Mouse (Mus musculus) lung, embryonic 14.5 days (tissue): ENCODE measurements around the gene Smok3b. TPM values are rescaled to one million over a fixed set of nuclear protein-coding genes. Genes with fewer than 3 reads are reported as not detected.
"Not testable (repeated sequence)": the region's sequence is repeated elsewhere in the genome, so short reads cannot be mapped to it uniquely, and the experiment has no call there.

Source experiments
- ATAC-seq: fragments of 200-750 bp; cut with Nextera tagmentation; 2 replicates; pipeline ENCODE4 v1.8.0; 2017; ENCODE audit warnings: mild to moderate bottlenecking, moderate TSS enrichment, moderate library complexity; ENCODE audit not compliant: insufficient read depth
- DNase-seq: peaks from one replicate; pipeline ENCODE4 v3.0.0-alpha.2; 2015
- H3K27ac ChIP-seq: fragments of 300-500 bp; sonication (generic); 2 replicates; pipeline ENCODE4 v1.5.1; 2014; ENCODE audit warnings: low read depth, mild to moderate bottlenecking, moderate library complexity
- H3K27me3 ChIP-seq: fragments of 300-500 bp; sonication (generic); 2 replicates; pipeline ENCODE4 v1.6.1; 2014; ENCODE audit warnings: low read length, control low read depth; ENCODE audit not compliant: insufficient read depth
- H3K36me3 ChIP-seq: fragments of 300-500 bp; sonication (generic); 2 replicates; pipeline ENCODE4 v1.6.1; 2014; ENCODE audit warnings: control low read depth; ENCODE audit not compliant: insufficient read depth
- H3K4me1 ChIP-seq: fragments of 300-500 bp; sonication (generic); 2 replicates; pipeline ENCODE4 v1.6.1; 2014; ENCODE audit warnings: antibody characterized with exemption, control low read depth; ENCODE audit not compliant: insufficient read depth
- H3K4me2 ChIP-seq: fragments of 300-500 bp; sonication (generic); 2 replicates; pipeline ENCODE4 v1.6.1; 2014; ENCODE audit warnings: mild to moderate bottlenecking
- H3K4me3 ChIP-seq: fragments of 300-500 bp; sonication (generic); 2 replicates; pipeline ENCODE4 v1.5.1; 2014; ENCODE audit warnings: low read depth, low read length
- H3K9ac ChIP-seq: fragments of 300-500 bp; sonication (generic); 2 replicates; pipeline ENCODE4 v1.6.1; 2014
- H3K9me3 ChIP-seq: fragments of 300-500 bp; sonication (generic); 2 replicates; pipeline ENCODE4 v1.6.1; 2016; ENCODE audit warnings: low read depth, low read length, control low read depth
- CTCF ChIP-seq: IDR thresholded peaks from 2 replicates; pipeline ENCODE4 v1.5.1; 2016; ENCODE audit warnings: antibody characterized with exemption, low read depth
- WGBS: fragments of 180-500 bp; shearing (Covaris S2); extraction: QIAGEN DNeasy Blood & Tissue Kit; methylation state at CpG from one replicate; pipeline ENCODE4 v1.1.7; 2014; 5-methylcytosine and 5-hydroxymethylcytosine counted together
- polyA plus RNA-seq: library from polyadenylated mRNA; unstranded; fragments of >200 nt; fragmentation: Nextera tagmentation; extraction: Ambion mirVana; gene quantifications from 2 replicates; pipeline ENCODE4 v1.2.1, GENCODE M21; 2014

The Smok3b gene
- polyA plus RNA-seq, 1 experiment from 2014 or later = not detected

DNA sequence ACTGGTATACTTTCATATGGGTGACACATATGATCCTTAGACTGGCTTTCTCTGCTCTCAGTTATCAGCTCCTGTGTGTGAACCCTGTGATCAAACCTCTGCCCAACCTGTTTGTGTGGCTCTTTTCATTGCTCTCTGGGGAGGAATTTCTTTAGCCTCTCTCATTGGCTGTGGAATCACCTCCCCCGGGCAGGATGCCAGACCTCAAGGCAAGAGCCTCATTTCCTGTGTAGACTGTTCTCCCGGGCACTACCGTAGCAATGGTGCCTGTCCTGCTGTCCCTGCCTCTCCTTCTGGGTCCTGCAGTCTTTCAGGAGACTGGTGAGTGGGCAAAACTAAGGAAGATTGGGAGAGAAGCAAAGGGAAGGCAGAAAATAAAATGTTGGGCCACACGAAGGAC is 39.9 kb upstream of the Smok3b start, which contains the start of gene Azgp1:
Gene Azgp1, plus strand, starts transcription at position 221 of the 400 bp plus-strand sequence.
- H3K36me3 ChIP-seq = no peaks in the 10 kb centered on the region
- DNase-seq (peak; percentile 15), ATAC-seq (no peak)
- H3K9me3 ChIP-seq = no peaks in the 10 kb centered on the region
- TF ChIP-seq CTCF = no peak
- no peak within 1 kb of the TSS for H3K9ac ChIP-seq
- H3K27me3 ChIP-seq = no peaks in the 10 kb centered on the region
- no peak within 1 kb of the TSS for H3K27ac ChIP-seq
- H3K4me1 ChIP-seq = no peaks in the 10 kb centered on the region
- 60% methylated on average over 4 of the region's 4 CpGs for WGBS
- no peak within 1 kb of the TSS for H3K4me3 ChIP-seq
- H3K4me2 ChIP-seq = no peak within 1 kb of the TSS

DNA sequence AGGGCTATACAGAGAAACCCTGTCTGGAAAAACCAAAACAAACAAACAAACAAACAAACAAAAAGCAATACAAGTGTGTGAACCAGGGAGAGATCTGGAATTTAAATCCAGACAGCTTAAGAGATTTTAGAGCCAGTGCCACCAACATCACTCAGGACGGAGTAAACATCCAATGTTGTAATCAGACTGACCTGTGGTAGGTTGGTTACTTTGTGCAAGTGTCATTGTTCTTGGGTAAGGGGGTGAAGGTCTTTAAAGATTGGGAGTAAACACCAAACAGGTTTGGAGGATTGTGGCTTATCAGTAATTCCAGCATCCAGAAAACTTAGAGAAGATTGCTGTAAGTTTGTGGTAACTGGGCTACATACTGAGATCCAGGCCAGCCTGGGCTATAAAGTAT is 34.9 kb upstream of the Smok3b start:
- Histone ChIP-seq H3K9ac (no peak overlapping the region), H3K4me2 (no peak overlapping the region), H3K4me1 (no peaks in the 10 kb centered on the region), H3K4me3 (no peak overlapping the region), H3K27me3 (no peaks in the 10 kb centered on the region), H3K27ac (no peak overlapping the region), H3K9me3 (no peaks in the 10 kb centered on the region), H3K36me3 (no peaks in the 10 kb centered on the region)
- DNase-seq (no peak), ATAC-seq (no peak)
- no peak for TF ChIP-seq CTCF
- 78% methylated on average over 1 of the region's 1 CpGs for WGBS

DNA sequence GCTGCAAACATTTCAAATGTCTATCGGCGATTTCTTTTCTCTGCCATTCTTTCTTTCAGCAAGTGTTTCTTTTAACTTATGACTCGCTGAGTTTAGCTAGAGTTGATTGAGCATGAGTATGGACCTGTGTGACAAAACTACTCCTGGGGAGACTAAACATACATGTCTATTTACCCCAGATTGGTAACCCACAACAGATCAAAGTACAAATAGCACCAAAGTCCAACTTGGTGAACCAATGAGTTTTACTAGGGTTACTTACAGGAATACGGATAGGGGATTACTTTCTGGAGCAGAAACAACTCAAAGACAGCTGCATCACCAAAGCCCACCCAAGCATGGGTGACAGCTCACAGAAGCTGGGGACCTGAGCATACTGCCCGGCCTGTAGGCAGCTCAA is 11.8 kb upstream of the Smok3b start:
- Histone ChIP-seq H3K9me3 (no peaks in the 10 kb centered on the region), H3K36me3 (no peaks in the 10 kb centered on the region), H3K4me2 (no peak overlapping the region), H3K9ac (no peak overlapping the region), H3K4me1 (no peaks in the 10 kb centered on the region), H3K27me3 (no peaks in the 10 kb centered on the region), H3K27ac (no peak overlapping the region), H3K4me3 (no peak overlapping the region)
- TF ChIP-seq CTCF = no peak
- ATAC-seq (no peak), DNase-seq (no peak)
- WGBS = 84% methylated on average over 5 of the region's 5 CpGs

DNA sequence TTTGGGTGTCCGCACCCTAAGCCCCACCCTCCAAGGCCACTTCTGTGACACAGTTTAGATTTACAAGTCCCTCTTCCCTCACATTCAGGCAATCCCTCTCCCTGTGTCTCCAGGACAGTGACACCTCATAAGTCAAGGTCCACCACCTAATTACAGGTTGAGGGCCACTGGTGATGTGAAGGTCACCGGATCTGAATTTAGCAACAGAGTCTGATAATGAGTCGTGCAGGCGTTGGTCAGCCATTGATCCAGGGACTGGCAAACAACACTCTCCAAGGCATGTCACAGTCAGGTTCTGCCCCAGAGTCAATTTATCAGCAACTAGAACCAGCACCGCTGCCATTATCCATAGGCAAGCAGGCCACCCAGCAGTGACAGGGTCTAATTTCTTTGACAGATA is 8.8 kb upstream of the Smok3b start:
- ATAC-seq = no peak
- Histone ChIP-seq H3K4me1 (no peaks in the 10 kb centered on the region), H3K9me3 (no peaks in the 10 kb centered on the region), H3K9ac (no peak overlapping the region), H3K36me3 (no peaks in the 10 kb centered on the region), H3K27me3 (no peaks in the 10 kb centered on the region), H3K27ac (no peak overlapping the region), H3K4me3 (no peak overlapping the region), H3K4me2 (no peak overlapping the region)
- no peak for DNase-seq
- 80% methylated on average over 5 of the region's 5 CpGs for WGBS
- TF ChIP-seq CTCF = no peak

DNA sequence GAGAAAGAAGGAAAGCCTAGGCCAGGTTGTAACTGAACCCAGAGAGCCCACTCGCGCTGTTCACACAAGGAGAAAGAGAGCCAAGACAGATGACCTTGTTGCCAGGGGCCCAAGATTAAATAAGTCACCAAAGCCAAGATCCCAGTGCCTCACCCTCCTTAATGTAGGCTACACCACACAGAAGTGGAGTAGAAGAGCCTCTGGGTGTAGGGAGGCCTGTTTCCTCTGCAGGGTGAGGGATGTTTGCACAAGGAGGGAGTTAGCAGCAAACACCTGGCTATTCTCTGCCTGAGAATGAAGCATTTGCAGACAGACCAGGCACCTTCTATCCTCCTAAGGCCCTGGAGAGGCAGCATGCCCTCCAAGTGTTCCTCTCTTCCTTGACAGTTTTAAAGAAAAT is 4.7 kb upstream of the Smok3b start:
- Histone ChIP-seq H3K4me3 (no peak overlapping the region), H3K9me3 (no peaks in the 10 kb centered on the region), H3K27me3 (no peaks in the 10 kb centered on the region), H3K4me2 (no peak overlapping the region), H3K27ac (no peak overlapping the region), H3K36me3 (no peaks in the 10 kb centered on the region), H3K9ac (no peak overlapping the region), H3K4me1 (no peaks in the 10 kb centered on the region)
- TF ChIP-seq CTCF = no peak
- no peak for DNase-seq
- 75% methylated on average over 2 of the region's 2 CpGs for WGBS
- no peak for ATAC-seq

DNA sequence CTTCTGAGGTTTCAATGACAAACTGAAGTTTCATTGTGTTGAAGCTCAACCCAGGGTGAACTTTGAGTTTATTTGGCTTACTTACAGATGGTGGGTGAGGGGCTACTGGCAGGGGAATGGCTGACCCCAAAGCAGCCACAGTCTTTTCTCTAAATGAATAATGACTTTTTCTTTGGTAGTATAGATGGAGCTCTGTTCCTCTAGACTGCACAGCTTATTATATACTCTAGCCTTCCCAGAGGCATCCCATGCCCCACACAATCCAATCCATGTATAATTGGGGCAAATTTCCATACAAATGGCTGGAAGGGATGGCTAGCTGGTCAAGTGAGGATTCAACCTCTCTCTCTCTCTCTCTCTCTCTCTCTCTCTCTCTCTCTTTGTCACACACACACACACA is 4.2 kb upstream of the Smok3b start:
- Histone ChIP-seq H3K9me3 (no peaks in the 10 kb centered on the region), H3K4me3 (no peak overlapping the region), H3K9ac (no peak overlapping the region), H3K4me1 (no peaks in the 10 kb centered on the region), H3K27ac (no peak overlapping the region), H3K36me3 (no peaks in the 10 kb centered on the region), H3K27me3 (no peaks in the 10 kb centered on the region), H3K4me2 (no peak overlapping the region)
- ATAC-seq = no peak
- no peak for TF ChIP-seq CTCF
- DNase-seq = no peak

DNA sequence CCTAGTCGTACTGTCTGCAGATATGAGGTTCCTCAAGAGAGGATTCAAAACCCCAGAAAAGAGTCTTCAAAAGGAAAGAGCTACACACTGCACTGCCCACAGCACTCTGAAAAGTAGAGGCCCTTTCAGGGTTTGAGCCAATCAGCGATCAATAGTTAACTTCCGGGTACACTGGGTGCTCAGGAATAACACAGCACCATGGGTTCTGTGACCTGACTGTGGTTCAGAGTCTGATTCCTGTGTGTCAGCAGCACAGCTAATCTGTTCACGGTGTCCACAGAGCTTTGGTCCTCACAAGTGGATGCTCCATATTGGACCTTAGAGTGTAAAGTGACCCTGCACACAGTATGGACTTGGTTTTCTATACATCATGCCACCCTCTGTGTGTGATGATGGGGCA is 1.7 kb upstream of the Smok3b start:
- 81% methylated on average over 3 of the region's 4 CpGs for WGBS
- ATAC-seq, DNase-seq, H3K9me3 ChIP-seq, H3K4me3 ChIP-seq, H3K4me1 ChIP-seq, H3K9ac ChIP-seq, H3K36me3 ChIP-seq, H3K27ac ChIP-seq, H3K27me3 ChIP-seq, H3K4me2 ChIP-seq: not testable (repeated sequence)

DNA sequence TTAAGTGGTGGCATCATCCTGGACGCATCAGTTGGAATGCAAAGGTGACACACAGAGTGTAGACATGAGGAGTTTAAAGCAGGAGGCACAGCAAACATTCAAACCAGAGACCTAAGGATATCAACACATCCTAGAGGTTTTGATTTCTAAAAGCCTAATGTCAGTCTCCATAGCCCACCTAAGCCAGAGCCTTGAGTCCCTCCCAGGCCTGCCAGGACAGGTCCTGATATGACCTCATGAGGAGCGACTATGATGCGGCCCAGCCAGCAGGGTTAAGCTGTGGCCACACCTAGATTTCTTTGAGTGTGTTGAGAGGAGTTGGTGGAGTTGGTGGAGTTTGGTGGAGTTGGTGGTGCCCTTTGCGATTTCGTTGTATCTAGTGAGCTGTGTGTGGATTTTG is 31.7 kb downstream of the Smok3b start, which contains the start of gene Smok3c:
Gene Smok3c, plus strand, starts transcription at position 301 of the 400 bp plus-strand sequence.
- not testable (repeated sequence) for DNase-seq, H3K27ac ChIP-seq, H3K4me1 ChIP-seq, H3K9ac ChIP-seq, H3K27me3 ChIP-seq, ATAC-seq, H3K4me2 ChIP-seq, H3K36me3 ChIP-seq, H3K9me3 ChIP-seq, H3K4me3 ChIP-seq
- no CpG with 5 or more reads among the region's 5 CpGs for WGBS
